ENCODE assay signal across 7 mouse cellular contexts in genomic region chr1:135259128-135259436, GRCm38 (mm10). TPM values are rescaled to one million over a fixed set of nuclear protein-coding genes. Genes with fewer than 3 reads are reported as not detected.
DNase-seq lines count a peak whose midpoint lies in the region; ATAC-seq lines count a peak whose summit lies in the region.

No protein-coding gene starts in this region.

- H3K4me3 ChIP-seq in hindbrain, embryonic 16.5 days (ENCODE audit: low read length) = peak overlapping the region; percentile 18; the same call in 1 of the 2 replicates

- H3K4me1 ChIP-seq in hindbrain, embryonic 16.5 days (ENCODE audit: control insufficient read depth, insufficient read depth, low read depth, low read length) = peaks cover 8% of the 10 kb centered on the region; the same call in 1 of the 2 replicates

- peak; percentile 79 to 86 for DNase-seq in cerebellum, postnatal 36 days
- DNase-seq in gastrocnemius, adult 18-20 months (ENCODE audit: low spot score) = peak; percentile 86
- DNase-seq in left cerebral cortex, adult 18-20 months (ENCODE audit: low spot score in 2 of 2) = peak; percentile 58 to 82
- DNase-seq in right cerebral cortex, postnatal 14 days = peak; percentile 75

- H3K4me2 ChIP-seq in hindbrain, embryonic 16.5 days (ENCODE audit: low read length) = peak overlapping the region; percentile 53

- peak overlapping the region; percentile 5; the same call in 1 of the 2 replicates for H3K27ac ChIP-seq in hindbrain, embryonic 16.5 days (ENCODE audit: low read depth, low read length)

- H3K36me3 ChIP-seq in hindbrain, embryonic 16.5 days (ENCODE audit: control insufficient read depth, insufficient read depth, low read length) = peaks cover 5% of the 10 kb centered on the region; the same call in 1 of the 2 replicates

- H3K9me3 ChIP-seq in hindbrain, embryonic 16.5 days (ENCODE audit: control insufficient read depth, low read length) = no peaks in the 10 kb centered on the region

- ATAC-seq in activated CD4-positive, CD25-positive, alpha-beta regulatory T cell, adult 4 months = peak; percentile 88
- peak; percentile 90 for ATAC-seq in hindbrain, embryonic 16.5 days
- ATAC-seq in megakaryocyte, adult 5-6 weeks (ENCODE audit: poor library complexity, severe bottlenecking) = peak; percentile 90

- H3K27me3 ChIP-seq in hindbrain, embryonic 16.5 days (replicated peaks; ENCODE audit: control insufficient read depth, insufficient read depth, low read length) = no peaks in the 10 kb centered on the region

- H3K9ac ChIP-seq in hindbrain, embryonic 16.5 days (ENCODE audit: low read depth, low read length) = peak overlapping the region; percentile 44; the same call in 1 of the 2 replicates

- WGBS in hindbrain, embryonic 16.5 days = under 1% methylated on average over 10 of the region's 10 CpGs

RNA-seq across cellular contexts. Expression of gene Elf3, which starts 0.7 kb away (rescaled TPM):
- not detected for polyA plus RNA-seq in activated CD4-positive, CD25-positive, alpha-beta regulatory T cell, adult 4 months (2017; shearing (Covaris generic))
- under 1 TPM; 0.59 to 0.62 TPM for total RNA-seq in gastrocnemius, adult 18-20 months (2021)
- polyA plus RNA-seq in hindbrain, embryonic 16.5 days (2015; fragmentation: Nextera tagmentation; extraction: Ambion mirVana) = 0.28 and 0.29 TPM in 2 replicates
- total RNA-seq in left cerebral cortex, adult 18-20 months (2021) = not detected
- not detected in 2 replicates for total RNA-seq in megakaryocyte, adult 5-6 weeks (2015)
- not detected in 2 replicates for total RNA-seq in megakaryocyte, adult 5-6 weeks (2017)

RNA-seq across cellular contexts. Expression of gene Rnpep, which starts 24.8 kb away (rescaled TPM):
- 10 to 100 TPM; 45.4 to 51.9 TPM for polyA plus RNA-seq in activated CD4-positive, CD25-positive, alpha-beta regulatory T cell, adult 4 months (2017; shearing (Covaris generic))
- 10 to 100 TPM; 11.6 to 12.1 TPM for total RNA-seq in gastrocnemius, adult 18-20 months (2021)
- 94.1 and 105 TPM in 2 replicates for polyA plus RNA-seq in hindbrain, embryonic 16.5 days (2015; fragmentation: Nextera tagmentation; extraction: Ambion mirVana)
- total RNA-seq in left cerebral cortex, adult 18-20 months (2021) = 10 to 100 TPM; 46.9 to 54.7 TPM
- total RNA-seq in megakaryocyte, adult 5-6 weeks (2015) = 127 TPM in 2 replicates
- 118 and 122 TPM in 2 replicates for total RNA-seq in megakaryocyte, adult 5-6 weeks (2017)

RNA-seq across cellular contexts. Expression of gene Timm17a, which starts 54.5 kb away (rescaled TPM):
- polyA plus RNA-seq in activated CD4-positive, CD25-positive, alpha-beta regulatory T cell, adult 4 months (2017; shearing (Covaris generic)) = 100 to 1,000 TPM; 181 to 212 TPM
- 100 to 1,000 TPM; 279 to 302 TPM for total RNA-seq in gastrocnemius, adult 18-20 months (2021)
- polyA plus RNA-seq in hindbrain, embryonic 16.5 days (2015; fragmentation: Nextera tagmentation; extraction: Ambion mirVana) = 166 and 193 TPM in 2 replicates
- 100 to 1,000 TPM; 176 to 188 TPM for total RNA-seq in left cerebral cortex, adult 18-20 months (2021)
- total RNA-seq in megakaryocyte, adult 5-6 weeks (2015) = 55.0 and 67.3 TPM in 2 replicates
- 14.1 and 20.0 TPM in 2 replicates for total RNA-seq in megakaryocyte, adult 5-6 weeks (2017)

Comparison
In these comparisons a context has a peak if more than half of its experiments do, and no peak if none do; other contexts are left out.
1. Peak in every context shown above with its lines: DNase-seq, ATAC-seq, H3K4me3 ChIP-seq and H3K27ac ChIP-seq.